Mouse (Mus musculus) layer of hippocampus, adult 18-20 months (tissue): ENCODE measurements around the gene Olfr635. TPM values are rescaled to one million over a fixed set of nuclear protein-coding genes. Genes with fewer than 3 reads are reported as not detected.
"Not testable (repeated sequence)": the region's sequence is repeated elsewhere in the genome, so short reads cannot be mapped to it uniquely, and the experiment has no call there.

Source experiments
- DNase-seq, 2 experiments: peaks; one replicate each; pipeline ENCODE4 v3.0.0; 2022; ENCODE audit warnings: low spot score in 2 of 2
- long read RNA-seq: library from polyadenylated mRNA; stranded (forward); transcript quantifications from one replicate; pipeline ENCODE4 v2.0.0, GENCODE M21; 2021
- total RNA-seq, 2 experiments: library from RNA; stranded (reverse); gene quantifications; 2 replicates each; pipeline ENCODE4 v1.2.3; 2021

Olfr635 gene
- under 1 TPM in 1 of 2 experiments, not detected in 1; 0.05 TPM for total RNA-seq
- long read RNA-seq: 0 reads

DNA sequence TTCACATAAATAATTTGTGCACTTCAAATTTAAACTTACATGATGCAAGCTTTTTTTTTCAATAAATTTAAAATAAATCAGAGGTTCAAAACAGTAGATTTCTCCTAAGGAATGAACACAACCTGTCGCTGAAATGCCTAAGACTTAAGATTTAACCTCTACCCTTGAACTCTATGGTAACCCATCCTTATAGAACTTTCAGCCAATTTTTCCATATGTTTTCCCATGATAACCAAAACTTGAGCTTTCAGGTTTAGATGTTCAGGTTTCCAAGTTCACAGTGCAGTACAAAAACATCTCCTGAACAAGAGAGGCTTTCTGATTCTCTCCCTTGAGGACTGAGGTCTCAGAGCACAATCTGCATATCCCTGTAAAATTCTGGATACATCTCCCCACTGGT lies at the start of gene Olfr635:
TSS of gene Olfr635 (plus strand) at position 301 of the 400 bp plus-strand sequence.
- DNase-seq: no peak

DNA sequence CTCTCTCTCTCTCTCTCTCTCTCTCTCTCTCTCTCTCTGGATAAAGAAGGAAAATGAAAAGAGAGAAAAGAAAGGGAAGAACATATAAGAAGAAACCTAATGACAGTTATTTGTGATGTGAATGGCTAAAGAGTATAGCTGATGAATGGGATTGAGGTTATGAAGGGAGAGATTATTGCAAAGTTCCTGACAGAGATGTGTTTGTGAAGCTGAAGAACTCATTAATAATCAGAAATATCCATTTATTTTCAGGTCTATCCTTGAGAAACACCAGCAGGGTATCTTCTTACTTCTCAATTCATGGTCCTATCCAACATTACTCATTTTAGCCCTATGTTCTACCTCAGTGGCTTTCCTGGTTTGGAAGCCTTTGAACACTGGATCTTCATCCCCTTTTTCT lies 42.4 kb upstream of the Olfr635 start, which contains the start of gene Olfr631:
TSS of gene Olfr631 (plus strand) at position 301 of the 400 bp plus-strand sequence.
- DNase-seq: no peak

DNA sequence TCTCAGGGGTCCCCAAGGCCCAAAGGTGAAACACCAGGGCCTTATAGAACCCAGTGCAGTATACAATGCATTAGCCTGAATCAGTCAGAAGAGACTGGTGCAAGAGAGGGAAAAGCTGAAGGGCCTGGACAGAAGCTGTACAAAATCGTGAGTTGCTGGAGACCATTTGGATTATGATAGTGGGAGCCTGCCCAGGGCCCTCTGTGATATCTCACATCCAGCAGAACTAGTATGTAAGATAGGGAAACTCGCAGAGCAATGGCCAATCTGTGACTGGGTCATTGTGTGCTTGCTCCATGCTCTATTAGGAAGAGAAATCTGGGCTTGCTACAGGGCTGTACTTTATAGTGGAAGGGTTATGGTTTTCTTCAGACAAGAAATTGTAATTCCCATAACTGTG lies 36.7 kb upstream of the Olfr635 start, which contains the start of gene Olfr632:
TSS of gene Olfr632 (plus strand) at position 84 of the 400 bp plus-strand sequence.
- DNase-seq: no peak

- DNase-seq: no peak
Observed at GRCm38 (mm10) chr7:103942730-103943129, 28.2 kb upstream of the Olfr635 start.

GRCm38 (mm10) chr7:103944137-103944536 lies 26.8 kb upstream of the Olfr635 start, which contains the start of gene Olfr633:
TSS of gene Olfr633 (plus strand) at chr7:103944437.
- no peak for DNase-seq

DNA sequence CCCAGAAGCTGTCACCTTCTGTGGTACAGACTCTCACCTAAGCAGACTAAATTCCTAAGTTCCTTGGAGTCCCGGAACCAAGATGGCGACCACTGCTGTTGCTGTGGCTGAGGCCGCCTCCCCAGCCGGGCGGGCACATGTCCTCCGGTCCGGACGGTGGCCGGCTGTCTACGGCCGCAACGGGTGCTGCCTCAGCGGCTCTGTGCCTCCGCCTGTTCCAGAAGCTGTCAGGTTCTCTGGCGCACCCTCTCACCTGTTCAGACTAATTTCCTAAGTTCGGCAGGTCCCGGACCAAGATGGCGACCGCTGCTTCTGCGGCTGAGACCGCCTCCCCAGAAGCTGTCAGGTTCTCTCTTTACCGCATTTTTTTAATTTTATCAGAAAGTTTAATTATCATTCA lies 4.1 kb upstream of the Olfr635 start:
- not testable (repeated sequence) for DNase-seq

DNA sequence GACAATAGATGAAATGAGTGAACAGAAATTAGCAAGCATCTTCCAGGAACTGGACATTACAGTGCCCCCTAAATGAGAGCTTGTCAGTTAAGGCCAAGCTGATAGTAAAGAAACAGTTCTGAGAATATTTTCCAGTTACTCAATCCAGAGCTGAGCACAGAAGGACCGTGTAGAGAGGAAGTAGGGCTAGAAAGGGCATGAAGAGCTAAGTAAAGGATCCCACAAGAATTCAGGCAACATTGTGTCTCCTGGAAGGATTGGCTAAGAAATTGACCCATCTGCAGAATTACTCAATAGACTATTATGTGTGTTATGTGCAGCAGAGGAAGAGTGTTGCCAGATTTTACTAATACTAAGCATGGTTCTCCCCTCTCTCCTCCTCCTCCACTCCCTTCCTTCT lies 830 bp downstream of the Olfr635 start:
- DNase-seq: no peak

DNA sequence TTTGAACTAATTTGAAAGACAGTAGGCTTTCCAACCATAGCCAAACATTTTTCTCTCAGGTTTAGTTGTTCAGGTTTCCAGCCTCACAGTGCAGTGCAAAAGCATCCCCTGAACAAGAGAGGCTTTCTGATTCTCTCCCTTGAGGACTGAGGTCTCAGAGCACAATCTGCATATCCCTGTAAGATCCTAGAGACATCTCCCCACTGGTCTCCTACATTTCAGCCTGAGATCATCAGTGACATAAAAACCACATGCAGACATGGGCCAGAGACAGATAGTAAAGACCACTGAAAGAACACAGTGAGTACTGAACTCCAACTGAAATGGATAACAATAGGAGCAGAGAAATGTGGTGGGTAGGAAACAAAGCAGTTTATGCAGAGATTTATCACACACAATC lies 27.5 kb downstream of the Olfr635 start, which contains the start of gene Olfr638:
TSS of gene Olfr638 (plus strand) at position 301 of the 400 bp plus-strand sequence.
- DNase-seq: no peak

DNA sequence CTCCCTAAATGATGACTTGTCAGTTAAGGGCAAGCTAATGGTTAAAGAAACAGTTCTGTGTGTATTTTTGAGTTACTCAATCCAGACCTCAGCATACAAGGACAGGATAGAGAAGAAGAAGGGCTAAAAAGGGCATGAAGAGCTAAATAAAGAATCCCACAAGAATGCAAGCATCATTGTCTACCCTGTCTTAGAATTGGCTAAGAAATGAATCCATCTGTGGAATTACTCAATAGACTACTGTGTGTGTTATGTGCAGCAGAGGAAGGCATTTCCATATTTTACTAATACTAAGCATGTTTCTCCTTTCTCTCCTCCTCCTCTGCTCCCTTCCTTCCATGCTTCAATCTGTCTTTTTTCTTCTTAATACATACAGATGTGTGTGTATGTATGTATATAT lies 28.2 kb downstream of the Olfr635 start:
- no peak for DNase-seq

DNA sequence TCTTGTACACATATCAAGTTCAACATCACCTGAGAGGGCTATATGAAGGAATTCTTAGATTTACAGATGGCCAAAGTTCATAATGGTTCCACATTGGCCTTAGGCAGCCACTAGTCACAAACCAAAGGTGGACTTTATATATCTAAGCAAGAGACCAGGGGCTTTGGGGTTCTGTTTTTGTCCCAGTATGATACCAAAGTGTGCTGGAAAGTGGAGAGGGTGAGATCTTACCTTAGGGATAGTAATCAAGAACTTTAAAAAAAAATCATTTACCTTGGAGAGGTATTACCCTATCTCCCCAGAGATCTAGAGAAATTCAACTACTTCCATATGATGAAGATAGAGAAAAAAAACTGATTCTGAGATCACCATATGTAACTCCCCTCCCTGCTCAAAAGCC lies 46.3 kb downstream of the Olfr635 start, which contains the start of gene Olfr639:
TSS of gene Olfr639 (minus strand) at position 101 of the 400 bp plus-strand sequence.
- no peak for DNase-seq

DNA sequence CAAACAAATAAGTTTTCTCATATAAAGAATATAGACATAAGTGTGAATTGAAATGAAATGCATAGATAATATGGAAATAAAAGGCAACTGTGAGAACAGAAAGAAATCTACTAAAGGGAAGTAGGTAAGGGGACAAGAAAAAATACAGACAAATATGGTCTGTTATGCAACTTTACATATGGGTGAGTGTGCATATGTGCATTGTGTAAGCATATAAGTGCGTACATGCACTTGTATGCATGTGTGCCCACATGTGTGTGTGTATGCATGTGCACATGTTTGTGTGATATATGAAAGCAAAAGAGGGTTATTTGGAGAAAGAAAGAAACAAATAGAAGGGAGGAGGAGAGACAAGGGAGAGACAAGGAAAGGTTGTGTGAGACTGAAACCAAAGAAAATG lies 48.0 kb downstream of the Olfr635 start:
- no peak for DNase-seq

DNA sequence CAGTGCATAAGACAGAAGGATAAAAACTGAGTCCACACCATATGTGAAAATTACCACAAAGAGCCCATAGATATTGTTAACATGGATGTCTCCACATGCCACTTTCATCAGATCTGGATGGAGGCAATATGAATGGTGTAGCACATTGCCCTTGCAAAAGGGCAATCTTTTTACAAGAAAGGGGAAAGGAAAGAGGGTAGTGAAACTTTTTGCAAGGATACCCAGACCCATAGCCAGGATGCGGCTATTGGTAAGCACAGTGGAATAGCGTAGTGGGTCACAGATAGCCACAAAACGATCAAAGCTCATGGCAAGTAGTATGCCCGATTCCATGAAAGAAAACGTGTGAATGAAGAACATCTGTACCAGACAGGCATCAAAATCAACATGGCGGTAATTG lies 50.7 kb downstream of the Olfr635 start:
- no peak for DNase-seq

DNA sequence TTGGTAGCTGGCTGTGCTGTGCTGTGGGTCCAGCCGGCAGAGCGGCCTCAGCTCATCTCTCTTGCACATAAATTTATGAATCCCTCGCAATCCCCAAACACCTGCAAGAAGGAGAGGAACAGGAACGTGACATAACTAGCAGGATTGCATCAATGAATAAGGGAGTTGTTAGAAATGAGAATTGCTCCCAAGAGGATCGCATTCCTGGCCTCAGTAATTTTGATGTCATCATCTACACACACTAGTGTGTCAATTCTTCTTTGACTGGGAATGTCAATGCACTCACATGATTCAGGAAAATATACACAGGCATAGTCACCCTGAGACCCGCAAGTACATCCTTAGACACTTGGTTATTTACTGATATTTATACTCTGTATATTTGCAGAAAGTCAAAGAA lies 54.5 kb downstream of the Olfr635 start, which contains the start of gene Olfr640:
TSS of gene Olfr640 (minus strand) at position 101 of the 400 bp plus-strand sequence.
- DNase-seq: no peak

DNA sequence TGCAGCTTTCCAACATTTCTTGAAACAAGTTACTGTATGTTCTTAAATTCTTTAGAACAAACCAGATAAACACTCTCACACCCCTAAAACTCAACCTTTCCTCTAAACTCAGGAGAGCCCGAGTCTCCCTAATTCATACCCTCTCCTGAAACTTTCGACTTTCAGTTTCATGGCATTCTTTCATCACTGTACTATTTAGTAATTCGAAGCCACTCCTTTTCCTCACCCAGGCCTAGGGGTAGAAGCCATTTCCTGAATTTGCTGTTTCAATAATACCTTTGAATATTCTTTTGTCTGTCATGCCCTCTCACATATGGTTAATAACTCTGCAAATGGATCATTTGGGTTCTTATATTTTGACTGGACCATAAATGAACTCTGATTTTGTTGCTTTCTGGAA lies 56.0 kb downstream of the Olfr635 start:
- no peak for DNase-seq

DNA sequence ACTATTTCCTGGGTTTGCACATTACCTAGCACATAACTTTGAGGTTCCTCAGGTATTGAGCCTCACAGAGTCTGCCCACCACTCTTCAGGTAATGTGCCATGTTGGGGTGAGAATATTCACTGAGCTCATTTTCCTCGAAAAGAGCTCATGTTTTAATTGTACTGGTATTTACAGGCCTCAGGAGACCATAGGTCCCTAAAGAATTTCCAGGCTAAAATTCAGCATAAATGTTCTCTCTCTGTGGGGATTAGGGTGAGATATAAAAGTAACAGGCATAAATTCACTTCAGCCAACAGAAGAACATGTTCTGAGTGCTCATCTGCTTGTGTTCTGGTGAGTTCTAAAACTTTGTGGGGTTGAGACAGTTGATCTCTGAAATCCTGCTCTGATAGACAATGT lies 64.2 kb downstream of the Olfr635 start, which contains the start of gene Olfr641:
TSS of gene Olfr641 (plus strand) at position 301 of the 400 bp plus-strand sequence.
- DNase-seq: no peak

Other genes with a start within 250 kb of the Olfr635 start
- not detected for gene Olfr628, start 240.8 kb upstream of the Olfr635 start, total RNA-seq
- not detected for gene Olfr629, start 226.2 kb upstream of the Olfr635 start, total RNA-seq
- not detected for gene Olfr630, start 213.8 kb upstream of the Olfr635 start, total RNA-seq
- gene Olfr69, start 199.6 kb upstream of the Olfr635 start, total RNA-seq: not detected
- gene Olfr68, start 191.5 kb upstream of the Olfr635 start, total RNA-seq: not detected
- not detected for gene Olfr67, start 179.3 kb upstream of the Olfr635 start, total RNA-seq
- 10 to 100 TPM; 26.0 to 31.8 TPM for gene Hbb-bt, start 157.2 kb upstream of the Olfr635 start, total RNA-seq
- gene Hbb-bs, start 143.1 kb upstream of the Olfr635 start, total RNA-seq: 100 to 1,000 TPM; 267 to 283 TPM
- gene Hbb-bh2, start 130.6 kb upstream of the Olfr635 start, total RNA-seq: not detected
- not detected for gene Hbb-bh1, start 128.0 kb upstream of the Olfr635 start, total RNA-seq
- gene Hbb-y, start 117.9 kb upstream of the Olfr635 start, total RNA-seq: not detected
- gene Olfr66, start 84.9 kb upstream of the Olfr635 start, total RNA-seq: not detected
- not detected for gene Olfr64, start 76.7 kb upstream of the Olfr635 start, total RNA-seq
- gene Olfr65, start 67.7 kb upstream of the Olfr635 start, total RNA-seq: not detected
- not detected for gene Olfr631, start 42.3 kb upstream of the Olfr635 start, total RNA-seq
- not detected for gene Olfr632, start 36.8 kb upstream of the Olfr635 start, total RNA-seq
- gene Olfr633, start 26.7 kb upstream of the Olfr635 start, total RNA-seq: not detected
- gene Olfr638, start 27.6 kb downstream of the Olfr635 start, total RNA-seq: not detected
- under 1 TPM in 1 of 2 experiments, not detected in 1; 0.05 TPM for gene Olfr639, start 46.2 kb downstream of the Olfr635 start, total RNA-seq
- not detected for gene Olfr640, start 54.4 kb downstream of the Olfr635 start, total RNA-seq
- not detected for gene Olfr641, start 64.3 kb downstream of the Olfr635 start, total RNA-seq
- gene Olfr642, start 81.5 kb downstream of the Olfr635 start, total RNA-seq: not detected
- not detected for gene 4930516K23Rik, start 90.3 kb downstream of the Olfr635 start, total RNA-seq
- not detected for gene Olfr644, start 100.7 kb downstream of the Olfr635 start, total RNA-seq
- not detected for gene Olfr645, start 114.3 kb downstream of the Olfr635 start, total RNA-seq
- gene Olfr646, start 133.7 kb downstream of the Olfr635 start, total RNA-seq: not detected
- gene Ubqln5, start 158.7 kb downstream of the Olfr635 start, total RNA-seq: not detected
- gene Olfr643, start 166.3 kb downstream of the Olfr635 start, total RNA-seq: not detected
- gene Ubqln3, start 172.1 kb downstream of the Olfr635 start, total RNA-seq: not detected
- gene Ubqlnl, start 179.4 kb downstream of the Olfr635 start, total RNA-seq: not detected
- not detected for gene Olfm5, start 193.7 kb downstream of the Olfr635 start, total RNA-seq
- under 1 TPM; 0.10 to 0.25 TPM for gene Olfr648, start 212.2 kb downstream of the Olfr635 start, total RNA-seq
- not detected for gene Olfr649, start 224.8 kb downstream of the Olfr635 start, total RNA-seq
- under 1 TPM in 1 of 2 experiments, not detected in 1; 0.22 TPM for gene Trim6, start 247.6 kb downstream of the Olfr635 start, total RNA-seq